Mouse (Mus musculus) common myeloid progenitor, adult 5-6 weeks (primary cell): ENCODE results near the gene Dnajb11. TPM values are rescaled to one million over a fixed set of nuclear protein-coding genes. Genes with fewer than 3 reads are reported as not detected.

ENCODE experiments used
- ATAC-seq: replicated peaks from 2 replicates; pipeline ENCODE4 v1.8.0; 2016; ENCODE audit warnings: low read depth, mild to moderate bottlenecking, moderate TSS enrichment, inconsistent platforms; ENCODE audit not compliant: poor library complexity, severe bottlenecking
- total RNA-seq: library from RNA; stranded (forward); fragments of 200-1000, 187-1606 nt; gene quantifications from 2 replicates; pipeline ENCODE4 v1.2.3, GENCODE M21; 2017

Gene Dnajb11
- total RNA-seq, 1 experiment from 2014 or later: 103 TPM

DNA sequence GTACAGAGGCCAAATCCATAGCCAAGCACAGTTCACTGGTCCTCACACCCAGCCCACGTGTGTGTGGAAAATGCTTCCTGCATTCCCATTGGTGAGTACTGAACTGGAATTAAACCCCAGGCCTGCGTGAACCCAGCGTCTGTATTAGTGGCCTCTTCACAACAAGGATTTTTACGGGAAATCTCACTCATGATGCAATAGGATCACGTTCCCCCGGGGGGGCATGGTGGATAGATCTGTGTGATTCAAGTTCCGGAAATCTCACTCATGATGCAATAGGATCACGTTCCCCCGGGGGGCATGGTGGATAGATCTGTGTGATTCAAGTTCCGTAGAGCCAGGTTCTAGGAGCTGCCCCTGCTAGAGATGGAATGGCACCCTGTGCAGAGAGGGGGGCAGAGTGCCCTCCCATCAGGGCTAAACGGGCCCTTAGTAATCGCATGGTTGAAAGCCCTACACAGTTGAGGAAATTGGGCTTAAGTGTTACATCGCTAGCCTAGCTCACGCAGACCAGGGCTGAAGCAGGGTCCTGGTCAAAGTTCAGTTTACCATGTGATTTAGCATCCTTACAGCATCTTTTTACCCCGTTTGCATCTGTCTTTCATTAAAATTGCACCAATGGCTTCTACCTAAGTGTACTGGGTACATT, 61.1 kb downstream of the Dnajb11 start:
- no peak for ATAC-seq

DNA sequence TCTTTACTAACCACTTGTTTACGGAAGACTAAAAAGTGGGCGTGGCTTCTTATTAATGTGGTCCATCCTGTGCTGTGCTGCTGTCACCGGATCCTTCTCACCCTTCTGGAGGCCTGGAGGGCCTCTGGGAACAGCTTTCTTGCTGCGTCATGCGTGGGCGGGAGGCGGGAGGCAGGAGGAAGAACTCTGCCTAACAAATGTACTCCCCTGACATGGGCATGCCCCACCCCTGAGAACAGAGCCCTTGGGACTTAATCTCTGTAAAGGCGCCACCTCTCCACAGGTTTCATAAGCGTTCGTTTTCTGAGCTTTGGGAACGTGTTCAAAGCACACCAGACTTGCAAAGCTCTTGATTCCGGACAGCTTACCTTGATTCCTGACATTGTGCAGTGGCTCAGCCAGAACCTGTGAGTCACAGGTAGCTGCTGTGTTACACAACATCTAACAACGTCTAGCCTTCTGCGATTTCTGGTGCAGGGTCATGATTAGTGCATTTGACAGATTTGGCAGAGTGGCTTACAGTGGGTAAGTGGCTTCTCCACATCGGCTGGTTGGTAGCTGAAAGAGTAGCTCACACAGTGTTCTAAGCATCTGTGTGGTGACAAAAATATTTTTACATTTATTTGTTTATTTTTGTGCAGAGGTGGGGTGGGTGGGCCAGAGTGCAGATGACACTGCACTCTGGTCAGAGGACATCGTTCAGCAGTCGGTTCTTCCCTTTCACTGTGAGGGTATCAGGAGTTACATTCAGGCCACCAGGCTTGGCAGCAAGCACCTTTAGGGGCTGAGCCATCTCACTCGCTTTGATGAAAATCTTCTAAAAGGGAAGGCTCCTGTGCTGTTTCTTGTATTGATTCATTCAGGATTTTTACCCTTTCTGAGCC, 62.6 kb downstream of the Dnajb11 start:
- peak; percentile 78 for ATAC-seq

DNA sequence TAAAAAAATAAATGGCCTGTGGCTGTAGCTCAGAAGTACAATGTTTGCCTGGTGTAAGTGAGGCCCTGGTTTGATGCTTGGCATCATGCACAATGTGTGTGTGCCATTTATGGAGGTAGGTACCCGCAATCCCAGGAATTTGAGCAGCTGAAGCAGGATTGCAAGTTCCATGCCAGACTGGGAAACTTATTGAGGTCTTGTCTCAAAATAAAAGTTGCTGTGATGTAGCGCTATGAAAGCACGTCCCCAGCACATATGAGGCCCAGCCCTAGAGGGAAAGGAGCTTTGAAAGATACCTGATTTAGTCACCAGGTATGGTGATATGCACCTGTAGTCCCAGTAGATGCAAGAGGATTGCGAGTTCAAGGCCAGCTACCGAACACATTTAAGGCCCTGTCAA, 64.1 kb downstream of the Dnajb11 start:
- no peak for ATAC-seq

DNA sequence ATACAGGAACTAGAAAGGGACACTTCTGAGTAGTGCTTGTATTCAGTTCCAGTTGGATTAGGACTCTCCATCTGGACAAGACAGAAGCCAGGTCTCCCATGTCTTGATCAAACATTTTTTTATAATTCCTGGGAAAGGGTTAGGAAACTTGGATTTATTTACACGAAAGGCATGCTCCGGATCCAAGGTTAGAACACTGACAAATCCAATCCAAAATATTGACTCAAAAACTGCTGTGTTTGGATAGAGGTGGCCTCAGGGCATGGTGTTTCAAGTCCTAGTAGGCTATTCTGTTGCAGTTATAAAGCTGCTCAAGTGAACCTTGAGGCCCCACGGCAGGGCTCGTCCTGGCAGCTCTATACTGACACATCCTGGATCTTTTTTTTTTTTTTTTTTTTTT, 64.8 kb downstream of the Dnajb11 start:
- ATAC-seq: no peak

Other genes with a start within 250 kb of the Dnajb11 start
- gene Dgkg, start 200.6 kb upstream of the Dnajb11 start, total RNA-seq: 5.6 and 5.8 TPM in 2 replicates
- gene Crygs, start 46.3 kb upstream of the Dnajb11 start, total RNA-seq: not detected in 2 replicates
- 31.8 and 39.5 TPM in 2 replicates for gene Tbccd1, start 176 bp upstream of the Dnajb11 start, total RNA-seq
- gene Ahsg, start 33.4 kb downstream of the Dnajb11 start, total RNA-seq: not detected in 2 replicates
- gene Fetub, start 60.5 kb downstream of the Dnajb11 start, total RNA-seq: not detected in 2 replicates
- not detected in 2 replicates for gene Hrg, start 93.2 kb downstream of the Dnajb11 start, total RNA-seq
- not detected in 2 replicates for gene Kng2, start 171.6 kb downstream of the Dnajb11 start, total RNA-seq
- not detected in 2 replicates for gene Kng1, start 200.0 kb downstream of the Dnajb11 start, total RNA-seq
- 830 and 874 TPM in 2 replicates for gene Eif4a2, start 249.6 kb downstream of the Dnajb11 start, total RNA-seq